Comparison of ENCODE assay signal across 8 mouse cellular contexts in the genomic region with DNA sequence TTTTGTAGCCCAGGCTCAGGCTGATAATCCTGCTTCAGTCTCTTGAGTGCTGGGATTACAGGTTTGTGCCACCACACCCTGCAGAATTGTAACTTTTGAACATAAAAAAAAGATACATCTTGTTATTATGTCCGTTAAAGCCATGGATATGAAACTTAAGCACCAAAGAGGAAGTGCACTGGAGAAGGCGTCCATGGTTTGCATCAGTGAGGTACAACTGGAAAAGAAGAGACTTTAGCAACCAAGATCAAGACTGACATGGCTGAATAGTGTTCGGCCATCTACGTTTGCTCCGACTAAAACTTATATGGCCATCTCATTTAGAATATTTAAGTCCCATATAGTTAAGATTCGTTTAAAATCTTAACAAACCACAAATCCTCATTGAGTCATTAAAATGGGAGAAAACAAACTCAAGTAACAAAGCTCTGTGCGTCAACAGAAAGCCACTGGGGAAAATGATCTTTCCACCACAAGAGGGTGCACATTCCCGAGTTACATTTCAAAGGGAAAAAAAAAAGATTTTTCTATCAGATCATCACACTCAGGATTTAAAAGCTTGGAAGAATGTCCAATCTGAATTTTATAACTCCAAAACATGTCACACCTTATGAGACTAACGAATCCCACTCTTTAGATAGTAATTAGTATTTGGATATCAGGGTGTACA. TPM values are rescaled to one million over a fixed set of nuclear protein-coding genes. Genes with fewer than 3 reads are reported as not detected.
DNase-seq lines count a peak whose midpoint lies in the region; ATAC-seq and TF ChIP-seq lines count a peak whose summit lies in the region.

No protein-coding gene starts in this region.

- H3K9me3 ChIP-seq in forebrain, embryonic 14.5 days (replicated peaks; ENCODE audit: control insufficient read depth, low read length) = no peaks in the 10 kb centered on the region
- H3K9me3 ChIP-seq in forebrain, embryonic 10.5 days = no peaks in the 10 kb centered on the region
- no peaks in the 10 kb centered on the region for H3K9me3 ChIP-seq in hindbrain, embryonic 12.5 days (replicated peaks)

- H3K36me3 ChIP-seq in forebrain, embryonic 14.5 days (ENCODE audit: control insufficient read depth, insufficient read depth, low read length) = no peaks in the 10 kb centered on the region
- H3K36me3 ChIP-seq in forebrain, embryonic 10.5 days (replicated peaks) = no peaks in the 10 kb centered on the region
- H3K36me3 ChIP-seq in spleen, adult 2 months (ENCODE audit: control insufficient read depth, insufficient read depth, low read length) = no peaks in the 10 kb centered on the region
- no peaks in the 10 kb centered on the region for H3K36me3 ChIP-seq in hindbrain, embryonic 12.5 days

- no peaks in the 10 kb centered on the region for H3K27me3 ChIP-seq in forebrain, embryonic 14.5 days (replicated peaks; ENCODE audit: control insufficient read depth, insufficient read depth, low read length)
- no peaks in the 10 kb centered on the region for H3K27me3 ChIP-seq in forebrain, embryonic 10.5 days (ENCODE audit: poor library complexity, severe bottlenecking)
- no peaks in the 10 kb centered on the region for H3K27me3 ChIP-seq in spleen, adult 2 months (ENCODE audit: control insufficient read depth, insufficient read depth, low read length)
- no peaks in the 10 kb centered on the region for H3K27me3 ChIP-seq in hindbrain, embryonic 12.5 days

- H3K27ac ChIP-seq in forebrain, embryonic 14.5 days (ENCODE audit: low read depth, low read length) = 0 out of 2 replicates have a peak overlapping the region, but pooled peaks have one; percentile 11
- no peak overlapping the region for H3K27ac ChIP-seq in forebrain, embryonic 10.5 days
- no peak overlapping the region for H3K27ac ChIP-seq in spleen, adult 2 months (ENCODE audit: insufficient read depth, low read length)
- H3K27ac ChIP-seq in cortical plate, adult 2 months (ENCODE audit: insufficient read depth, low read length) = no peak overlapping the region
- H3K27ac ChIP-seq in hindbrain, embryonic 12.5 days = no peak overlapping the region

- no peak overlapping the region for H3K4me3 ChIP-seq in forebrain, embryonic 14.5 days (ENCODE audit: low read depth, low read length)
- H3K4me3 ChIP-seq in forebrain, embryonic 10.5 days = no peak overlapping the region
- H3K4me3 ChIP-seq in spleen, adult 2 months (ENCODE audit: extremely low read depth, insufficient read depth, insufficient read length) = no peak overlapping the region
- no peak overlapping the region for H3K4me3 ChIP-seq in cortical plate, adult 2 months (ENCODE audit: insufficient read depth, low read length)
- H3K4me3 ChIP-seq in hindbrain, embryonic 12.5 days = no peak overlapping the region

- ATAC-seq in forebrain, embryonic 14.5 days = no peak
- ATAC-seq in hindbrain, embryonic 12.5 days (ENCODE audit: low FRiP score) = no peak

- peak; percentile 6; the same call in 1 of the 2 replicates for TF ChIP-seq CTCF in spleen, adult 2 months (IDR thresholded peaks at IDR 0.05; ENCODE audit: extremely low read depth, insufficient read depth, insufficient read length, insufficient replicate concordance)
- TF ChIP-seq CTCF in cortical plate, adult 2 months (IDR thresholded peaks at IDR 0.05; ENCODE audit: extremely low read depth, insufficient read depth, low read length) = peak; percentile 49; the same call in 1 of the 2 replicates

- WGBS in forebrain, embryonic 14.5 days = 38% methylated on average over 9 of the region's 9 CpGs
- 46% methylated on average over 9 of the region's 9 CpGs for WGBS in forebrain, embryonic 10.5 days
- WGBS in spleen, adult 2 months = 32% methylated on average over 9 of the region's 9 CpGs
- 39% methylated on average over 9 of the region's 9 CpGs for WGBS in hindbrain, embryonic 12.5 days

- peak; percentile 79 for DNase-seq in forebrain, embryonic 14.5 days (ENCODE audit: low spot score)
- no peak for DNase-seq in forebrain, embryonic 10.5 days (ENCODE audit: extremely low spot score, low spot score)
- peak; percentile 23 to 30 for DNase-seq in spleen, adult 2 months (ENCODE audit: low read depth in 1 of 2, low spot score in 2 of 2)
- DNase-seq in spleen, adult 12 weeks (ENCODE audit: low spot score) = no peak
- DNase-seq in kidney, postnatal 36 days = peak; percentile 60 to 75
- peak; percentile 56 for DNase-seq in lung, postnatal 25 days (ENCODE audit: low spot score)

- no peaks in the 10 kb centered on the region; the same call in 1 of the 2 replicates for H3K4me1 ChIP-seq in forebrain, embryonic 14.5 days (ENCODE audit: control insufficient read depth, insufficient read depth, low read length)
- H3K4me1 ChIP-seq in forebrain, embryonic 10.5 days = peaks cover 19% of the 10 kb centered on the region
- H3K4me1 ChIP-seq in spleen, adult 2 months (ENCODE audit: control insufficient read depth, insufficient read depth, insufficient read length) = 0 out of 2 replicates have a peak, but pooled peaks cover 2% of the 10 kb centered on the region
- no peaks in the 10 kb centered on the region; the same call in 1 of the 2 replicates for H3K4me1 ChIP-seq in cortical plate, adult 2 months (ENCODE audit: control insufficient read depth, insufficient read depth, low read length)
- no peaks in the 10 kb centered on the region for H3K4me1 ChIP-seq in hindbrain, embryonic 12.5 days

- H3K4me2 ChIP-seq in forebrain, embryonic 14.5 days (ENCODE audit: low read length) = peak overlapping the region; percentile 74
- no peak overlapping the region for H3K4me2 ChIP-seq in hindbrain, embryonic 12.5 days (replicated peaks)

- no peak overlapping the region for H3K9ac ChIP-seq in forebrain, embryonic 14.5 days (ENCODE audit: low read length)
- no peak overlapping the region for H3K9ac ChIP-seq in hindbrain, embryonic 12.5 days

- TF ChIP-seq POLR2A in spleen, adult 2 months (IDR thresholded peaks at IDR 0.05; ENCODE audit: low read depth, low read length) = no peak
- no peak for TF ChIP-seq POLR2A in cortical plate, adult 2 months (IDR thresholded peaks at IDR 0.05; ENCODE audit: extremely low read depth, insufficient read depth, low read length)

RNA-seq across cellular contexts. Expression of gene Kcnrg, which starts 43.2 kb away (rescaled TPM):
- polyA plus RNA-seq in forebrain, embryonic 14.5 days (2014; fragmentation: Nextera tagmentation; extraction: Ambion mirVana) = 2.8 and 3.7 TPM in 2 replicates
- 0.37 and 0.64 TPM in 2 replicates for polyA plus RNA-seq in forebrain, embryonic 10.5 days (2016; fragmentation: Nextera tagmentation; extraction: Ambion mirVana)
- polyA plus RNA-seq in spleen, adult 2 months (2012; rRNA removed) = not detected in 2 replicates
- 0.48 and 0.49 TPM in 2 replicates for polyA plus RNA-seq in cortical plate, adult 2 months (2012; rRNA removed)
- polyA plus RNA-seq in hindbrain, embryonic 12.5 days (2016; fragmentation: Nextera tagmentation; extraction: Ambion mirVana) = 1.8 and 2.9 TPM in 2 replicates

RNA-seq across cellular contexts. Expression of gene Trim13, which starts 52.4 kb away (rescaled TPM):
- 70.7 and 71.6 TPM in 2 replicates for polyA plus RNA-seq in forebrain, embryonic 14.5 days (2014; fragmentation: Nextera tagmentation; extraction: Ambion mirVana)
- polyA plus RNA-seq in forebrain, embryonic 10.5 days (2016; fragmentation: Nextera tagmentation; extraction: Ambion mirVana) = 12.5 and 13.0 TPM in 2 replicates
- 0.60 and 0.79 TPM in 2 replicates for polyA plus RNA-seq in spleen, adult 2 months (2012; rRNA removed)
- polyA plus RNA-seq in cortical plate, adult 2 months (2012; rRNA removed) = 13.1 and 14.3 TPM in 2 replicates
- polyA plus RNA-seq in hindbrain, embryonic 12.5 days (2016; fragmentation: Nextera tagmentation; extraction: Ambion mirVana) = 40.5 and 49.5 TPM in 2 replicates

Comparison
In these comparisons a context has a peak if more than half of its experiments do, and no peak if none do; other contexts are left out.
1. DNase-seq: peak in forebrain, embryonic 14.5 days (single experiment), spleen, adult 2 months (2 of 2), kidney, postnatal 36 days (2 of 2) and lung, postnatal 25 days (single experiment); none in forebrain, embryonic 10.5 days (single experiment) and spleen, adult 12 weeks (single experiment).